Mouse (Mus musculus) lung, adult 2 months (tissue): ENCODE data around the gene Kdelc2.

ENCODE experiments used
- CTCF ChIP-seq: fragments of 200-500 bp; IDR thresholded peaks from 2 replicates; pipeline ENCODE4 v1.5.1; 2011; ENCODE audit warnings: mild to moderate bottlenecking, low read length, control low read depth; ENCODE audit not compliant: insufficient read depth
- POLR2A ChIP-seq: fragments of 200-500 bp; IDR thresholded peaks from 2 replicates; pipeline ENCODE4 v1.6.1; 2011; ENCODE audit warnings: low read depth, mild to moderate bottlenecking, control low read depth, low read length, borderline replicate concordance; ENCODE audit errors: extremely low read depth

DNA sequence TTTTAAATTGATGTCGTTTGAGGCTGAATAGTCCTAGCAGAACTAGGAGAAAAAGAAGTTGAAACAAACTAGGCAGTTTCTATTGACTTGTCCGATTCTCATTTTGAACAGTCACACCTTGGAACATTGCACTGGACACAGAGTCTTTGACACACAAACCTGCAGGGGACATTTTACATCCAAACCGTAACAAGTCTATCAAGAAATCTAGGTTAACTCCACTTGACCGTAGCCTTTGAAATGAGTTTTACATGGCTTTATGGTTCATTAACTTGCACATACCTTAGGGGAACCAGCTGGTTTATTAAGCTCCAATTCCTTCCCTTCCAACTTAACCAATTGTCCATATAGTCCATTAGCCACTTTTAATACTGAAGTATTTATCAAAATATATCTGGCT is 16.9 kb downstream of the Kdelc2 start:
- no peak for TF ChIP-seq CTCF
- TF ChIP-seq POLR2A, result no peak
